Mouse (Mus musculus) erythroblast, embryonic 14.5 days (primary cell): Measurements from ENCODE around the gene Lhx5. TPM values are rescaled to one million over a fixed set of nuclear protein-coding genes. Genes with fewer than 3 reads are reported as not detected.

Source experiments
- H3K27me3 ChIP-seq: 2 replicates; pipeline ENCODE4 v1.6.1; 2012; ENCODE audit warnings: inconsistent platforms; ENCODE audit not compliant: control insufficient read depth
- H3K36me3 ChIP-seq: 2 replicates; pipeline ENCODE4 v1.6.1; 2012; ENCODE audit warnings: mild to moderate bottlenecking, inconsistent platforms; ENCODE audit not compliant: control insufficient read depth
- H3K4me1 ChIP-seq: 2 replicates; pipeline ENCODE4 v1.6.1; 2012; ENCODE audit warnings: inconsistent platforms; ENCODE audit not compliant: control insufficient read depth
- H3K4me3 ChIP-seq: replicated peaks from 2 replicates; pipeline ENCODE3; 2012; ENCODE audit warnings: moderate library complexity, mild to moderate bottlenecking, inconsistent platforms
- H3K9me3 ChIP-seq: 2 replicates; pipeline ENCODE4 v1.6.1; 2012; ENCODE audit warnings: low read length, inconsistent platforms, mixed read lengths; ENCODE audit not compliant: control insufficient read depth
- GATA1 ChIP-seq: IDR thresholded peaks from 2 replicates; pipeline ENCODE4 v1.6.1; 2012; ENCODE audit warnings: low read length, inconsistent platforms, mixed read lengths
- TAL1 ChIP-seq: IDR thresholded peaks from 3 replicates; pipeline ENCODE4 v1.6.1; 2012; ENCODE audit warnings: low read length, inconsistent platforms, mixed read lengths
- polyA plus RNA-seq: library from polyadenylated mRNA; stranded (reverse); fragments of >175 nt; gene quantifications from 2 replicates; pipeline ENCODE4 v1.2.3, GENCODE M21; 2012

Gene Lhx5
- polyA plus RNA-seq, 1 experiment: not detected

- Histone ChIP-seq H3K9me3 (no peaks in the 10 kb centered on the region), H3K4me1 (peaks cover 13% of the 10 kb centered on the region), H3K36me3 (no peaks in the 10 kb centered on the region), H3K4me3 (no peak overlapping the region), H3K27me3 (peaks cover 32% of the 10 kb centered on the region)
- TF ChIP-seq TAL1: no peak
- TF ChIP-seq GATA1: no peak
Observed at GRCm38 (mm10) chr5:120456841-120457554, 25.5 kb downstream of the Lhx5 start.

- TF ChIP-seq TAL1: no peak
- TF ChIP-seq GATA1: no peak
- H3K9me3 ChIP-seq: no peaks in the 10 kb centered on the region
- H3K4me1 ChIP-seq: peaks cover 13% of the 10 kb centered on the region
- H3K36me3 ChIP-seq: no peaks in the 10 kb centered on the region
- peaks cover 35% of the 10 kb centered on the region for H3K27me3 ChIP-seq
- H3K4me3 ChIP-seq: no peak overlapping the region
Observed at GRCm38 (mm10) chr5:120457628-120458027, 26.1 kb downstream of the Lhx5 start.

DNA sequence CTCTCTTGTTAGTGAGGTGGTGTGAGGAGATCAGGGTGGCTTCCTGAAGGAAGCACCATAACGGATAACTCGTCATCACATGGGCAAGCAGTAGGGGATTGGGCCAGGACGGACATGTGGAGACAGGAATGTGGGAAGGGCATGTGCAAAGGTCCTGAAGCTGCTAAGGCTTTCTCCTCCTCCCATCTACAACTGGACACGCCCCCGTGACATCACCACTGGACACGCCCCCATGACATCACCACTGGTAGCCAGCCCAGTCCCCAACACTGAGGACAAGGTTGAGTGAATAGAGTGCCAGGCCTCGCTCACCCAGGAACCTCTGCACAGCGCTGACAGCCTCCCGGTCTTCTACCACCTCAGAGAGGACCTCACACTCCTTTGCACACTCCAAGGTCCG is 27.6 kb downstream of the Lhx5 start:
- TF ChIP-seq GATA1: no peak
- no peak for TF ChIP-seq TAL1
- Histone ChIP-seq H3K4me1 (peaks cover 13% of the 10 kb centered on the region), H3K27me3 (peaks cover 40% of the 10 kb centered on the region), H3K36me3 (no peaks in the 10 kb centered on the region), H3K4me3 (no peak overlapping the region), H3K9me3 (peaks cover 1% of the 10 kb centered on the region)

DNA sequence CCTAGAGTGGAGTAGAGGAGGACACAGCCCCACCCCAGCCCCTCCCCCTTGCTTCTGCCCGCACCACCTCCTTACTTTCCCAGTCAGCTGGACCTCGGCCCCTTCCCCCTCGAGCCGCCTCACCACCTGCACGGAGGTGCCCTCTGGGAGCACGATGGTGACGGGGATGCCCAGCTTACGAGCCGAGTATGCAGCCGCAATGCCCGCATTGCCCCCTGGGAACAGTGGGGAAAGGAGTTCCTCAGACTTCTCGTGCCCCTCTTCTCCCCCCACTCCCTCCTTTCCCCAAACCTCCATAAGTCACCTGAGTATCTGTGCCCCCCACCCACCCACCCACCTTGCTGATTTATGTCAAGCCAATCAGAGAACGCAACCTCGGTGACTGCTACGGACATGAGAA is 30.4 kb downstream of the Lhx5 start:
- H3K4me3 ChIP-seq: no peak overlapping the region
- H3K9me3 ChIP-seq: peaks cover 3% of the 10 kb centered on the region
- no peak for TF ChIP-seq TAL1
- TF ChIP-seq GATA1: no peak
- no peaks in the 10 kb centered on the region for H3K36me3 ChIP-seq
- peaks cover 23% of the 10 kb centered on the region for H3K27me3 ChIP-seq
- peaks cover 3% of the 10 kb centered on the region; the same call in 1 of the 2 replicates for H3K4me1 ChIP-seq

- Histone ChIP-seq H3K4me1 (peaks cover 3% of the 10 kb centered on the region; the same call in 1 of the 2 replicates), H3K36me3 (no peaks in the 10 kb centered on the region), H3K4me3 (no peak overlapping the region), H3K27me3 (peaks cover 20% of the 10 kb centered on the region), H3K9me3 (peaks cover 3% of the 10 kb centered on the region)
- TF ChIP-seq GATA1 (no peak), TAL1 (no peak)
Observed at GRCm38 (mm10) chr5:120464321-120464720, 32.8 kb downstream of the Lhx5 start.

GRCm38 (mm10) chr5:120465062-120465461 is 33.6 kb downstream of the Lhx5 start:
- Histone ChIP-seq H3K36me3 (no peaks in the 10 kb centered on the region), H3K4me1 (peaks cover 3% of the 10 kb centered on the region; the same call in 1 of the 2 replicates), H3K27me3 (peaks cover 20% of the 10 kb centered on the region), H3K9me3 (peaks cover 3% of the 10 kb centered on the region), H3K4me3 (no peak overlapping the region)
- TF ChIP-seq GATA1 (no peak), TAL1 (no peak)

DNA sequence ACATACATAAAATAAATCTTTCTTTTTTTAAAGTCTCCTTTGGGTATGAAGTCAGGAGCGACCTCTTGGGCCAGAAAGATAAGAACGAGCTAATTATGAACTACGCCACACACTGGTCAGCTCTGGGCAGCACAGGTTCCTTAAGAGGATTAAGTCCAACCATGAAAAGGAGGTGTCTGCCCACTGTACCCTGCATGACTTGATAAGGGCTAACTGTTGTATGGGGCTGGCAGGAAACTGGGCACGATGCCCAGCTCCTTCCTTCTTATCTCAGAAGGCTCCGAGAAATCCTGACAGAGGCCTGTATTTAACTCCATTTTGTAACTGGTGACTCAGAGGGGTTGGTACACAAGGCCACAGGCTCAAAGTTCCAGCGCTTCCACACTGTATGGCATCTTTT is 34.4 kb downstream of the Lhx5 start:
- peaks cover 3% of the 10 kb centered on the region for H3K9me3 ChIP-seq
- TF ChIP-seq GATA1: no peak
- TF ChIP-seq TAL1: no peak
- H3K36me3 ChIP-seq: no peaks in the 10 kb centered on the region
- peaks cover 3% of the 10 kb centered on the region; the same call in 1 of the 2 replicates for H3K4me1 ChIP-seq
- H3K4me3 ChIP-seq: no peak overlapping the region
- peaks cover 18% of the 10 kb centered on the region for H3K27me3 ChIP-seq

GRCm38 (mm10) chr5:120467026-120467425 is 35.5 kb downstream of the Lhx5 start:
- Histone ChIP-seq H3K4me3 (no peak overlapping the region), H3K4me1 (peaks cover 3% of the 10 kb centered on the region; the same call in 1 of the 2 replicates), H3K27me3 (peaks cover 14% of the 10 kb centered on the region), H3K9me3 (peaks cover 3% of the 10 kb centered on the region), H3K36me3 (no peaks in the 10 kb centered on the region)
- no peak for TF ChIP-seq TAL1
- no peak for TF ChIP-seq GATA1

GRCm38 (mm10) chr5:120468336-120468735 is 36.8 kb downstream of the Lhx5 start:
- H3K4me3 ChIP-seq: no peak overlapping the region
- H3K4me1 ChIP-seq: peaks cover 3% of the 10 kb centered on the region; the same call in 1 of the 2 replicates

More at GRCm38 (mm10) chr5:120468336-120468735, 36.8 kb downstream of the Lhx5 start:
- H3K27me3 ChIP-seq: peaks cover 4% of the 10 kb centered on the region; the same call in 1 of the 2 replicates
- TF ChIP-seq TAL1 (no peak), GATA1 (no peak)
- peaks cover 3% of the 10 kb centered on the region for H3K9me3 ChIP-seq
- no peaks in the 10 kb centered on the region for H3K36me3 ChIP-seq
